In the genomic region with DNA sequence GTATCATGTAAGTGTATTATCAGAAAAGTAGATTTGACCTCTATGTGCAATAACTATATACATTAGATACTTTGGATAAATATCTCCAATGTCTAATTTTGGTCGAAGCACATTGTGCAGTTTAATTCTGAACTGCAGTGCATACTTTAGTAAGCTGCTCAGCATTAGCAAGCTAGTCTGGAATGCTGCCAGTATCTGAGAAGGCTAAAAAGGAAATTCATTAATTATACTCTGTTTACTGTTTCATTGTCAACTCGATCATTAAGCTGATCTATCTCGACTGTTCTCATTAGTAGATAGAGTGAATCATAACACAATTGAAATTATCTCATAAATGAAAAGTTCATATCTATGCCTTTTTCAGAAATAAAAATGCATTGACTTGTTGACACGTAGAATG, we compare ENCODE assay signal across 23 mouse cellular contexts. TPM values are rescaled to one million over a fixed set of nuclear protein-coding genes. Genes with fewer than 3 reads are reported as not detected.
DNase-seq lines count a peak whose midpoint lies in the region; ATAC-seq and TF ChIP-seq lines count a peak whose summit lies in the region.
"Had no signal": no experiment of that assay in that cellular context is flagged by ENCODE, and none has a peak within 500 bp of the region (broad histone marks: within the 10 kb centered on the region; RNA-seq: fewer than 3 reads in every experiment).

No protein-coding gene starts in this region.

- H3K9me3 ChIP-seq in kidney, postnatal 0 days (replicated peaks; ENCODE audit: low read length) = no peaks in the 10 kb centered on the region
- no peaks in the 10 kb centered on the region for H3K9me3 ChIP-seq in midbrain, embryonic 14.5 days (ENCODE audit: control insufficient read depth, low read length)
- no peaks in the 10 kb centered on the region for H3K9me3 ChIP-seq in midbrain, embryonic 10.5 days (replicated peaks)
- H3K9me3 ChIP-seq in forebrain, embryonic 15.5 days = no peaks in the 10 kb centered on the region
- H3K9me3 ChIP-seq: embryonic facial prominence, embryonic 15.5 days; heart, embryonic 10.5 days; hindbrain, embryonic 12.5 days; limb, embryonic 13.5 days; liver, embryonic 15.5 days; midbrain, embryonic 13.5 days had no signal

- no peak overlapping the region for H3K4me3 ChIP-seq in kidney, postnatal 0 days (replicated peaks; ENCODE audit: low read depth, low read length)
- no peak overlapping the region for H3K4me3 ChIP-seq in kidney, adult 2 months (ENCODE audit: insufficient read depth, low read depth, low read length)
- no peak overlapping the region for H3K4me3 ChIP-seq in midbrain, embryonic 14.5 days (replicated peaks; ENCODE audit: low read depth, low read length)
- H3K4me3 ChIP-seq in midbrain, embryonic 10.5 days = no peak overlapping the region
- no peak overlapping the region for H3K4me3 ChIP-seq in forebrain, embryonic 15.5 days
- H3K4me3 ChIP-seq: embryonic facial prominence, embryonic 15.5 days; heart, embryonic 10.5 days; hindbrain, embryonic 12.5 days; limb, embryonic 13.5 days; liver, embryonic 15.5 days; midbrain, embryonic 13.5 days had no signal

- TF ChIP-seq CTCF in kidney, postnatal 0 days (IDR thresholded peaks at IDR 0.05; ENCODE audit: low read depth) = no peak
- TF ChIP-seq CTCF in kidney, adult 2 months (conservative IDR thresholded peaks at IDR 0.05; ENCODE audit: insufficient read depth, insufficient read length, low read depth, low read length) = no peak

- H3K36me3 ChIP-seq in kidney, postnatal 0 days (ENCODE audit: insufficient read depth, low read length) = no peaks in the 10 kb centered on the region
- H3K36me3 ChIP-seq in kidney, adult 2 months (ENCODE audit: control insufficient read depth, insufficient read depth, low read length) = no peaks in the 10 kb centered on the region
- no peaks in the 10 kb centered on the region for H3K36me3 ChIP-seq in midbrain, embryonic 14.5 days (ENCODE audit: control insufficient read depth, insufficient read depth, low read length)
- no peaks in the 10 kb centered on the region for H3K36me3 ChIP-seq in midbrain, embryonic 10.5 days
- no peaks in the 10 kb centered on the region for H3K36me3 ChIP-seq in forebrain, embryonic 15.5 days
- H3K36me3 ChIP-seq: embryonic facial prominence, embryonic 15.5 days; heart, embryonic 10.5 days; hindbrain, embryonic 12.5 days; limb, embryonic 13.5 days; liver, embryonic 15.5 days; midbrain, embryonic 13.5 days had no signal

- DNase-seq in kidney, postnatal 0 days (ENCODE audit: low spot score) = peak; percentile 63
- DNase-seq in kidney, adult 2 months = no peak
- peak; percentile 42 for DNase-seq in midbrain, embryonic 14.5 days
- no peak for DNase-seq in midbrain, embryonic 10.5 days (ENCODE audit: low spot score)
- peak; percentile 3 for DNase-seq in retina, postnatal 7 days (ENCODE audit: low read depth, low spot score)
- DNase-seq in left cerebral cortex, adult 8-10 months (ENCODE audit: low spot score in 2 of 2) = no peak
- DNase-seq: cerebellum, adult 11 months; kidney, postnatal 25 days; right cerebral cortex, adult 18-20 months; thymus, postnatal 14 days had no signal

- H3K4me2 ChIP-seq in kidney, postnatal 0 days (ENCODE audit: low read length) = no peak overlapping the region
- no peak overlapping the region for H3K4me2 ChIP-seq in midbrain, embryonic 14.5 days (ENCODE audit: low read length)
- no peak overlapping the region for H3K4me2 ChIP-seq in forebrain, embryonic 15.5 days (replicated peaks)
- H3K4me2 ChIP-seq: embryonic facial prominence, embryonic 15.5 days; hindbrain, embryonic 12.5 days; limb, embryonic 13.5 days; liver, embryonic 15.5 days; midbrain, embryonic 13.5 days had no signal

- H3K9ac ChIP-seq in kidney, postnatal 0 days (ENCODE audit: low read depth, low read length) = no peak overlapping the region
- no peak overlapping the region for H3K9ac ChIP-seq in midbrain, embryonic 14.5 days (replicated peaks; ENCODE audit: low read length)
- no peak overlapping the region for H3K9ac ChIP-seq in forebrain, embryonic 15.5 days (replicated peaks)
- H3K9ac ChIP-seq: embryonic facial prominence, embryonic 15.5 days; hindbrain, embryonic 12.5 days; limb, embryonic 13.5 days; liver, embryonic 15.5 days; midbrain, embryonic 13.5 days had no signal

- no peaks in the 10 kb centered on the region for H3K4me1 ChIP-seq in kidney, postnatal 0 days (replicated peaks; ENCODE audit: insufficient read depth, low read length)
- no peaks in the 10 kb centered on the region for H3K4me1 ChIP-seq in kidney, adult 2 months (ENCODE audit: control insufficient read depth, insufficient read depth, low read length)
- H3K4me1 ChIP-seq in midbrain, embryonic 14.5 days (ENCODE audit: control insufficient read depth, insufficient read depth, low read length) = no peaks in the 10 kb centered on the region
- no peaks in the 10 kb centered on the region for H3K4me1 ChIP-seq in midbrain, embryonic 10.5 days
- H3K4me1 ChIP-seq in forebrain, embryonic 15.5 days = no peaks in the 10 kb centered on the region; the same call in 1 of the 2 replicates
- H3K4me1 ChIP-seq: embryonic facial prominence, embryonic 15.5 days; heart, embryonic 10.5 days; hindbrain, embryonic 12.5 days; limb, embryonic 13.5 days; liver, embryonic 15.5 days; midbrain, embryonic 13.5 days had no signal

- WGBS in kidney, postnatal 0 days = 53% methylated on average over 4 of the region's 4 CpGs
- 48% methylated on average over 4 of the region's 4 CpGs for WGBS in kidney, adult 2 months
- 79% methylated on average over 4 of the region's 4 CpGs for WGBS in midbrain, embryonic 14.5 days
- WGBS in midbrain, embryonic 10.5 days = 89% methylated on average over 4 of the region's 4 CpGs
- WGBS in forebrain, embryonic 15.5 days = 21% methylated on average over 4 of the region's 4 CpGs

- no peaks in the 10 kb centered on the region for H3K27me3 ChIP-seq in kidney, postnatal 0 days (ENCODE audit: insufficient read depth, low read length)
- H3K27me3 ChIP-seq in kidney, adult 2 months (replicated peaks; ENCODE audit: control insufficient read depth, insufficient read depth, low read length) = no peaks in the 10 kb centered on the region
- H3K27me3 ChIP-seq in midbrain, embryonic 14.5 days (ENCODE audit: control insufficient read depth, insufficient read depth, low read length) = no peaks in the 10 kb centered on the region
- H3K27me3 ChIP-seq in midbrain, embryonic 10.5 days (ENCODE audit: low read depth, poor library complexity, severe bottlenecking) = no peaks in the 10 kb centered on the region
- H3K27me3 ChIP-seq in forebrain, embryonic 15.5 days = no peaks in the 10 kb centered on the region
- H3K27me3 ChIP-seq: embryonic facial prominence, embryonic 15.5 days; hindbrain, embryonic 12.5 days; limb, embryonic 13.5 days; liver, embryonic 15.5 days; midbrain, embryonic 13.5 days had no signal

- TF ChIP-seq POLR2A in kidney, adult 2 months (IDR thresholded peaks at IDR 0.05; ENCODE audit: low read depth, low read length) = no peak

- no peak overlapping the region for H3K27ac ChIP-seq in kidney, postnatal 0 days
- H3K27ac ChIP-seq in kidney, adult 2 months (ENCODE audit: insufficient read depth, low read depth, low read length) = no peak overlapping the region
- H3K27ac ChIP-seq in midbrain, embryonic 14.5 days (replicated peaks; ENCODE audit: low read depth, low read length) = no peak overlapping the region
- H3K27ac ChIP-seq in midbrain, embryonic 10.5 days (replicated peaks) = no peak overlapping the region
- H3K27ac ChIP-seq in forebrain, embryonic 15.5 days (replicated peaks) = no peak overlapping the region
- H3K27ac ChIP-seq: embryonic facial prominence, embryonic 15.5 days; heart, embryonic 10.5 days; hindbrain, embryonic 12.5 days; limb, embryonic 13.5 days; liver, embryonic 15.5 days; midbrain, embryonic 13.5 days had no signal

- ATAC-seq in kidney, postnatal 0 days (replicated peaks; ENCODE audit: low FRiP score, low read depth) = no peak
- no peak for ATAC-seq in midbrain, embryonic 14.5 days (ENCODE audit: low FRiP score, low TSS enrichment)
- ATAC-seq in forebrain, embryonic 15.5 days (replicated peaks) = peak; percentile 30; the same call in 1 of the 2 replicates
- ATAC-seq: intestine, embryonic 16.5 days; lung, postnatal 0 days; midbrain, embryonic 13.5 days had no signal

RNA-seq across cellular contexts. Expression of gene Zfp804a, which starts 27.7 kb away (rescaled TPM):
- polyA plus RNA-seq in kidney, postnatal 0 days (2015; fragmentation: Nextera tagmentation; extraction: Ambion mirVana) = 0.05 and 0.12 TPM in 2 replicates
- 0.03 and 0.05 TPM in 2 replicates for polyA plus RNA-seq in kidney, adult 2 months (2012; rRNA removed)
- polyA plus RNA-seq in midbrain, embryonic 14.5 days (2014; fragmentation: Nextera tagmentation; extraction: Ambion mirVana) = 11.7 and 12.9 TPM in 2 replicates
- polyA plus RNA-seq in midbrain, embryonic 10.5 days (2016; fragmentation: Nextera tagmentation; extraction: Ambion mirVana) = 0.39 and 0.73 TPM in 2 replicates
- 6.1 and 6.3 TPM in 2 replicates for polyA plus RNA-seq in forebrain, embryonic 15.5 days (2015; fragmentation: Nextera tagmentation; extraction: Ambion mirVana)
- 10 to 100 TPM; 15.1 to 19.2 (median 16.8) TPM for total RNA-seq in left cerebral cortex, adult 8-10 months (2022)
- total RNA-seq: megakaryocyte progenitor cell, adult 5-6 weeks; neutrophil, adult 5-6 weeks had no signal
- polyA plus RNA-seq: heart, postnatal 0 days; liver, embryonic 15.5 days; lung, postnatal 0 days; testis, adult 2 months had no signal

Comparison
In these comparisons a context has a peak if more than half of its experiments do, and no peak if none do; other contexts are left out.
1. DNase-seq: peak in kidney, postnatal 0 days (single experiment), midbrain, embryonic 14.5 days (single experiment) and retina, postnatal 7 days (single experiment); none in kidney, adult 2 months (single experiment), midbrain, embryonic 10.5 days (single experiment) and left cerebral cortex, adult 8-10 months (0 of 2).